Mouse (Mus musculus): ENCODE data around the gene Ssbp3.

DNA sequence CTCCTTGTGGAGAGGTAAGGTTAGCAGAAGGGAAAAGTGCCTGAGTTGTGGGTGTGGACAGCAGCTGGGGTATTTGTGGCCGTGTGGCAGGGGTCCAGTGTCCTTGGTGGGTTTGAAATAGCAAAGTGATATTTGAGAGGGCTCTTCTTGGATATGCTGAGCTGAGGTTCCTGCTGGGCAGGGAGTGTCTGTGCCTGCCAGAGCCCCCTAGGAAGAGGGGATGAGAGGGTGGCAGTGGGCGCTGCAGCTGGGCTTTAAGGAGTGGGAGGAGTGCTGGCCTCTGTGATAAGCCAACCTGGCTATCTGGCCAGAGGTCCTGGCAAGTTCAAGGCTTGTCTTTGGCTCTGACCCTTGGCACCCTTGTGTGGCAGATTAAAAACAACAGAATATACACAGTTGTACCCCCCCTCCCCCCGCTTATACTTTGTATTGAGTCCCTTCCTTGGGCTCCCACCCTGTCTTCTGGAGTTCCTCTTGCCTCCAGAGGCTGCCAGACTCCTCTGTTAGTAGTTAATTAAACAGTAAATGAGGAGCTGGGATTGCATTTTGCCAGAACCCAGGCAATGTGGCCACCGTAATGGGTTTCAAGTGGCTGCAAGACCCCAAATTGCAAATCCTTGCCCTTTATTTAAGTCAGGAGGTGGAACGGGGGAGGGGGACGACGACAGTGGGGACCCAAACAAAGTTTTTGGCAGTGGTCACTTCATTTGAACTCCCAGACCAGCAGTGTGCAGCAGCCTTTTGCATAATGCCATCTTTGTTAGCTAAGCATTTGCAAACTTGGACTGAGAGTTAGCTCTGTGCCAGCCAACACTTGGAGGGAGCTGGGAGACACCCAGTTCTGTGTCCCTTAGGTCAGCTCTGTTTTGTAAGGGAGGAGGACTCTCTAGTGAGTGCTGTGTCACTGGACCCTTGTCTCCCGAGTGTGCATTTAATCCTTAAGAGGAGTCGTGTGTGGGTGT, 11.2 kb downstream of the Ssbp3 start:
- TF ChIP-seq CTCF (IDR thresholded peaks at IDR 0.05; ENCODE audit: low read depth) (no peak), EP300 (IDR thresholded peaks at IDR 0.05; ENCODE audit: low read depth) (no peak; the same call in 1 of the 2 replicates)
